Mouse (Mus musculus) midbrain, embryonic 11.5 days (tissue): ENCODE data around the gene Cenpp. TPM values are rescaled to one million over a fixed set of nuclear protein-coding genes. Genes with fewer than 3 reads are reported as not detected.
A peak's percentile ranks its signal among the peaks of the same experiment; 100 is the strongest.
"Not testable (repeated sequence)": the region's sequence is repeated elsewhere in the genome, so short reads cannot be mapped to it uniquely, and the experiment has no call there.

ENCODE experiments used
- ATAC-seq: fragments of 200-750 bp; cut with Nextera tagmentation; 2 replicates; pipeline ENCODE4 v1.8.0; 2017; ENCODE audit warnings: moderate TSS enrichment, moderate library complexity; ENCODE audit not compliant: low FRiP score
- DNase-seq: peaks from one replicate; pipeline ENCODE4 v3.0.0; 2015; ENCODE audit warnings: low spot score; ENCODE audit errors: missing footprints
- H3K27ac ChIP-seq: fragments of 300-500 bp; sonication (generic); 2 replicates; pipeline ENCODE4 v1.5.1; 2014; ENCODE audit warnings: low read depth, low read length
- H3K27me3 ChIP-seq: fragments of 300-500 bp; sonication (generic); 2 replicates; pipeline ENCODE4 v1.6.1; 2014; ENCODE audit warnings: mild to moderate bottlenecking, low read length, moderate library complexity, mixed read lengths; ENCODE audit not compliant: control insufficient read depth, insufficient read depth
- H3K36me3 ChIP-seq: fragments of 300-500 bp; sonication (generic); 2 replicates; pipeline ENCODE4 v1.6.1; 2014; ENCODE audit warnings: mild to moderate bottlenecking, low read length, moderate library complexity, mixed read lengths; ENCODE audit not compliant: control insufficient read depth, insufficient read depth
- H3K4me1 ChIP-seq: fragments of 300-500 bp; sonication (generic); 2 replicates; pipeline ENCODE4 v1.6.1; 2014; ENCODE audit warnings: low read length; ENCODE audit not compliant: control insufficient read depth, insufficient read depth
- H3K4me2 ChIP-seq: fragments of 300-500 bp; sonication (generic); 2 replicates; pipeline ENCODE4 v1.6.1; 2014; ENCODE audit warnings: mild to moderate bottlenecking, moderate library complexity
- H3K4me3 ChIP-seq: fragments of 300-500 bp; sonication (generic); 2 replicates; pipeline ENCODE4 v1.5.1; 2014; ENCODE audit warnings: low read depth, low read length
- H3K9ac ChIP-seq: fragments of 300-500 bp; sonication (generic); 2 replicates; pipeline ENCODE4 v1.6.1; 2014; ENCODE audit warnings: low read length
- H3K9me3 ChIP-seq: fragments of 300-500 bp; sonication (generic); 2 replicates; pipeline ENCODE4 v1.6.1; 2016; ENCODE audit warnings: low read length; ENCODE audit not compliant: control insufficient read depth
- WGBS: fragments of 180-500 bp; shearing (Covaris S2); extraction: QIAGEN DNeasy Blood & Tissue Kit; methylation state at CpG from one replicate; pipeline ENCODE4 v1.1.7; 2014; 5-methylcytosine and 5-hydroxymethylcytosine counted together
- polyA plus RNA-seq: library from polyadenylated mRNA; unstranded; fragments of >200 nt; fragmentation: Nextera tagmentation; extraction: Ambion mirVana; gene quantifications from 2 replicates; pipeline ENCODE4 v1.2.1, GENCODE M21; 2014

Gene Cenpp
- polyA plus RNA-seq, 1 experiment from 2014 or later = 40.7 TPM

- Histone ChIP-seq H3K9me3 (no peaks in the 10 kb centered on the region), H3K27me3 (no peaks in the 10 kb centered on the region), H3K4me1 (no peaks in the 10 kb centered on the region), H3K36me3 (no peaks in the 10 kb centered on the region), H3K4me2 (no peak overlapping the region), H3K27ac (no peak overlapping the region), H3K9ac (no peak overlapping the region), H3K4me3 (no peak overlapping the region)
- ATAC-seq (no peak), DNase-seq (no peak)
Observed at GRCm38 (mm10) chr13:49618365-49618764, 34.2 kb downstream of the Cenpp start.

- Histone ChIP-seq H3K36me3 (no peaks in the 10 kb centered on the region), H3K4me3 (no peak overlapping the region), H3K27me3 (no peaks in the 10 kb centered on the region), H3K9ac (no peak overlapping the region), H3K9me3 (no peaks in the 10 kb centered on the region), H3K4me1 (no peaks in the 10 kb centered on the region), H3K4me2 (no peak overlapping the region), H3K27ac (no peak overlapping the region)
- ATAC-seq (no peak), DNase-seq (no peak)
- WGBS = 95% methylated on average over 3 of the region's 3 CpGs
Observed at GRCm38 (mm10) chr13:49617021-49617420, 35.6 kb downstream of the Cenpp start.

GRCm38 (mm10) chr13:49608589-49609322, 43.8 kb downstream of the Cenpp start:
- no peaks in the 10 kb centered on the region for H3K9me3 ChIP-seq
- no peak for ATAC-seq

GRCm38 (mm10) chr13:49607714-49608113, 44.9 kb downstream of the Cenpp start, which contains the start of gene Ogn:
Gene Ogn, plus strand, starts transcription at chr13:49608046.
- no peak within 1 kb of the TSS for H3K27ac ChIP-seq
- 79% methylated on average over 4 of the region's 4 CpGs for WGBS
- no peak within 1 kb of the TSS for H3K9ac ChIP-seq
- no peaks in the 10 kb centered on the region for H3K27me3 ChIP-seq
- H3K36me3 ChIP-seq = no peaks in the 10 kb centered on the region
- no peak within 1 kb of the TSS for H3K4me2 ChIP-seq
- no peaks in the 10 kb centered on the region for H3K4me1 ChIP-seq
- DNase-seq = no peak
- no peak within 1 kb of the TSS for H3K4me3 ChIP-seq
- no peaks in the 10 kb centered on the region for H3K9me3 ChIP-seq
- no peak for ATAC-seq

More at GRCm38 (mm10) chr13:49608589-49609322, 43.8 kb downstream of the Cenpp start:
- H3K27me3 ChIP-seq = no peaks in the 10 kb centered on the region
- no peak for DNase-seq
- H3K4me1 ChIP-seq = no peaks in the 10 kb centered on the region
- no peak overlapping the region for H3K4me3 ChIP-seq
- H3K27ac ChIP-seq = no peak overlapping the region
- H3K9ac ChIP-seq = no peak overlapping the region
- 83% methylated on average over 4 of the region's 4 CpGs for WGBS
- no peaks in the 10 kb centered on the region for H3K36me3 ChIP-seq
- H3K4me2 ChIP-seq = no peak overlapping the region

- no peaks in the 10 kb centered on the region for H3K27me3 ChIP-seq
- H3K4me1 ChIP-seq = no peaks in the 10 kb centered on the region
- H3K9me3 ChIP-seq = no peaks in the 10 kb centered on the region
- DNase-seq (no peak), ATAC-seq (no peak)
- no peak overlapping the region for H3K9ac ChIP-seq
- no peaks in the 10 kb centered on the region for H3K36me3 ChIP-seq
- H3K27ac ChIP-seq = no peak overlapping the region
- no peak overlapping the region for H3K4me3 ChIP-seq
- no peak overlapping the region for H3K4me2 ChIP-seq
Observed at GRCm38 (mm10) chr13:49603603-49604002, 49.0 kb downstream of the Cenpp start.

GRCm38 (mm10) chr13:49602541-49602940, 50.0 kb downstream of the Cenpp start:
- not testable (repeated sequence) for H3K9me3 ChIP-seq, H3K27ac ChIP-seq, H3K9ac ChIP-seq, H3K4me2 ChIP-seq, H3K4me3 ChIP-seq, DNase-seq, ATAC-seq, H3K27me3 ChIP-seq, H3K36me3 ChIP-seq, H3K4me1 ChIP-seq
- 26% methylated on average over 2 of the region's 2 CpGs for WGBS

- no peak overlapping the region for H3K9ac ChIP-seq
- H3K27me3 ChIP-seq = no peaks in the 10 kb centered on the region
- H3K36me3 ChIP-seq = no peaks in the 10 kb centered on the region
- ATAC-seq (no peak), DNase-seq (peak; percentile 75)
- H3K27ac ChIP-seq = no peak overlapping the region
- H3K4me2 ChIP-seq = no peak overlapping the region
- no peaks in the 10 kb centered on the region for H3K4me1 ChIP-seq
- no peak overlapping the region for H3K4me3 ChIP-seq
- WGBS = 96% methylated on average over 6 of the region's 6 CpGs
- no peaks in the 10 kb centered on the region for H3K9me3 ChIP-seq
Observed at GRCm38 (mm10) chr13:49586062-49586461, 66.5 kb downstream of the Cenpp start.

GRCm38 (mm10) chr13:49584307-49585005, 68.1 kb downstream of the Cenpp start:
- H3K4me1 ChIP-seq = no peaks in the 10 kb centered on the region
- DNase-seq (no peak), ATAC-seq (no peak)
- H3K4me3 ChIP-seq = no peak overlapping the region
- no peaks in the 10 kb centered on the region for H3K36me3 ChIP-seq
- no peaks in the 10 kb centered on the region for H3K9me3 ChIP-seq
- 84% methylated on average over 8 of the region's 8 CpGs for WGBS
- H3K4me2 ChIP-seq = no peak overlapping the region
- no peak overlapping the region for H3K27ac ChIP-seq
- no peaks in the 10 kb centered on the region for H3K27me3 ChIP-seq
- no peak overlapping the region for H3K9ac ChIP-seq

GRCm38 (mm10) chr13:49583859-49584258, 68.7 kb downstream of the Cenpp start:
- no peaks in the 10 kb centered on the region for H3K36me3 ChIP-seq

More at GRCm38 (mm10) chr13:49583859-49584258, 68.7 kb downstream of the Cenpp start:
- no peak for DNase-seq
- Histone ChIP-seq H3K4me3 (no peak overlapping the region), H3K9me3 (no peaks in the 10 kb centered on the region), H3K27ac (no peak overlapping the region), H3K4me2 (no peak overlapping the region), H3K9ac (no peak overlapping the region), H3K27me3 (no peaks in the 10 kb centered on the region), H3K4me1 (no peaks in the 10 kb centered on the region)
- no peak for ATAC-seq
